Mouse (Mus musculus): ENCODE data around the gene H3f3a.
"Not testable (repeated sequence)": the region's sequence is repeated elsewhere in the genome, so short reads cannot be mapped to it uniquely, and the experiment has no call there.

The H3f3a gene

GRCm38 (mm10) chr1:180813885-180814740, at the start of gene H3f3a:
H3f3a (minus strand) TSS chr1:180813943.
- DNase-seq (ENCODE audit: low spot score in 2 of 2), result no peak

- DNase-seq (ENCODE audit: low spot score in 2 of 2), result no peak
Observed at GRCm38 (mm10) chr1:180860030-180860429, 46.3 kb upstream of the H3f3a start.

- DNase-seq (ENCODE audit: low spot score in 2 of 2), result no peak
Observed at GRCm38 (mm10) chr1:180858763-180859162, 45.0 kb upstream of the H3f3a start.

DNA sequence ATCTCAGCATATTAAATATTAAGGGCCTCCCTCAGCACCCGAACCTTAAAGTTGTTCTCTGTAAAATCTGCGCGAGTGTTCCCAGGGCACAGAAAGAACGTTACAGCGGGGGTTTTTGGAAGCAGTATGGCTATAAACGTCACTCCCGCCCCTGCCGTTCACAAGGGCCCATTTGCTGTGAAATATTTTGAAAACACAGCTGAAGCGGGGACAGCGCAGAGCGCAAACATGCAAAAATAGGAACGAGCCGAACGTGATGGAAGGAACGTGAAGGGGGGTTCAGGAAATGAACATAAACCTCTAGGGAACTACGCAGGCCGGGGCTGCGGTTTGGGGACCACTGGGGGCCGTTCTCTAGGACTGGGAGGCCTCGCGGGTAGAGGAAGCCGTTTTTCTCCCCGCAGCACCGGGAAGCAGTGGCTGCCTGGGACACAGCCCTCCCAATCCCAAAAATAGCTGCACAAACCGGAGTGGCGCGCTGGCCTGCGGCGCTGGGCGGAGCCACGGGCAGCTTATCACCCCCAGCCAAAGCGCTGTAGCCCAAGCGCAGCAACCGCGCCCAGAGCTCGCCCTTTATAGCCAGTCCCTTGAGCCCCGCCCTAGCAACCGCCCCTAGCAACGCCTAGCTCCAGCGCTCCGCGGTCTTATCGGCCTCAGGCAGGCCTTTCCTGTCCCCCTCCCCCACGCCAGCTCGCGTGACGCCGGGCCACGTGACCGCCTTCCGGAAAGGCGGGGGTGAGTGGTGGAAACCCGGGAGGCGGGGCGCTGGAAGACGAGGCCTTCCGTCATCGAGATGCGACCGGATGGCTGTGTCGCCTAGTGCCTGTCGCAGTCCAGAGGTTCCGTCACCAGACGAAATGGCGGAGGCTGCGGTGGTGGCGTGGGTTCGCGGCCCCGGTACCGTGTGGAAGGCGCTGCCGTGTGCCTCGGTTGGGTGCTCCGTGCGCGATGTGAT, 36.9 kb upstream of the H3f3a start, which contains the start of gene Sde2:
Gene Sde2 (plus strand): TSS at position 812 of the 955 bp plus-strand sequence.
- peak; percentile 100 for DNase-seq (ENCODE audit: low spot score in 2 of 2)

DNA sequence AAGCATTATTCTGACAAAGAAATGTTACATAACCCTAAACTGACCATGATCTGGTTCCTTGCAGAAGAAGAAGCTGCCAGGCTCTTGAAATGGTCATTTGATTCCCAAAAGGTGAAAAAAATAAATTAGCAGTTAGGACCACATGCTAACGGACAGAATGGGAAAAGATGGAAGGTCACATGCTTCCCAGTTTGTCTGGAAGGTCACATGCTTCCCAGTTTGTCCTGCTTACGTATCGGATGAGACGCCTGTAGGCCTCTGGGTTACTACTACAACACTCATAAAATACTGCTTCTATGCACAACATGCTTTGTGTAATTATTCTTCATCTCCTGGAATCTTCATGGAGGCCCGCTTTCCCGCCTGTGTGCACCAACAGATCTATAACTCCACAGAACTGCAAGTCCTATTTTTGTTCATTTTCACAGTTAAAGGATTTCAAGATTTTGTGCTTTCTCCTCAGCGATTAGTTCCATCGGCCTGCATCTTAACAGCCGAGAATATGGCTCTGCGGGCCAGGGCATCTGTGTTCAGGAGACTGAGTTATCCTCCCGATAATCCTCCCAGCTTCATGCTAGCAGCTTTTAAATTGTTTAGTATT, 36.1 kb upstream of the H3f3a start:
- DNase-seq (ENCODE audit: low spot score in 2 of 2), result no peak

DNA sequence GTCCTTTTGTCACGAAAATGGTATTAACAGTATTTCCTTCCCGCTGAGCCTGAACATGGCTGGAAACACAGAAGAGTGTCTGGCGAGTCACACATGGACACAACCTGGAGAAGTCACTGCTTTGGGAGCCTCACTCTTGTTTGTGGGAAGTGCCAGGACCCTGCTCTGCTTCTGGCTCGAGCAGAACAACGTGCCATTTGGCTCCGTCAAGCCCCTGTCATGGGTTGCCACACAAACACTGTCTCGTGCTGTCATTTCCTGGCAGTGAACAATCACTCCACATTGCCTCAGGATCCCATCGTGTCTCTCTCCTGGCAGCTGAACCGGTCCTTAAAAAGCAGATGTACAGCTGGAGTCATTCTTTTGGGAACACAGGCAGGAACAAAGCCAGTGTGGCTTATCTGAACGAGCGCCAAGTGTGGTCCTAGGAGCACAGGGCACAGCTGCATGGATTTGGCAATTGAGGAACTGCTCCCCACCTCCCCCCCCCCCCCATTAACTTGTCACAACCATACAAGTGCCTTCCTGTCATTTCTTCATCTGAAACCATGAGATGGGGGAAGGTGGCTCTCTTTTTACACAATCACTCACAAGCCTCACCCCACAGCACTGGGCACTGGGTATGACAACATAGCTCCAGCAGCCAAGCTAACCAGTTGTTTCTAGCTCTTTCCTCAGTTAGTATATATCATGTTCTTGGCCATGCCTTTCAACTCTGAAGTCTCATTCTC, 34.9 kb upstream of the H3f3a start:
- peak; percentile 57 to 79 for DNase-seq (ENCODE audit: low spot score in 2 of 2)

DNA sequence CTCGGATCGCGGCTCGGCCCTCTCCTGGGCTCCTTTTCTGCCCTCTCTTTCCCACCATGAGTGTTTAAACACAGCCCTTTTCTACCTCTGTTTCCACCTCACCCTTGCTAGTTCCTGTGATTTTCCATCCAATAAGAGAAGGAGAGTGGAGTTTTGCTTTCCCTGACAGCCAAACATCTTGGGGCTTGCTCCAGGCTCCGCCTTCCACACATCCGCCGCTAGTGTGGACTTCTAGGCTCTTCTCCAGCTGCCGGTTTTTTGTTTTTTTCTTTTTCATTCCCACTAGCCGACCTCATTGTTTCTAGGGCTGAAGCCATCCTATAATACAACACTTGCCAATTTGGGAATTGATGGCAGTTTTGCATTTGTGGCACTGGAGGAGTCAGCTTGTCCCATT, 34.4 kb upstream of the H3f3a start:
- DNase-seq (ENCODE audit: low spot score in 2 of 2), result peak; percentile 37 to 56

GRCm38 (mm10) chr1:180841561-180842300, 28.0 kb upstream of the H3f3a start:
- DNase-seq (ENCODE audit: low spot score in 2 of 2), result peak in 1 of 2 experiments; percentile 47

- DNase-seq (ENCODE audit: low spot score in 2 of 2), result no peak
Observed at GRCm38 (mm10) chr1:180839201-180839910, 25.6 kb upstream of the H3f3a start.

DNA sequence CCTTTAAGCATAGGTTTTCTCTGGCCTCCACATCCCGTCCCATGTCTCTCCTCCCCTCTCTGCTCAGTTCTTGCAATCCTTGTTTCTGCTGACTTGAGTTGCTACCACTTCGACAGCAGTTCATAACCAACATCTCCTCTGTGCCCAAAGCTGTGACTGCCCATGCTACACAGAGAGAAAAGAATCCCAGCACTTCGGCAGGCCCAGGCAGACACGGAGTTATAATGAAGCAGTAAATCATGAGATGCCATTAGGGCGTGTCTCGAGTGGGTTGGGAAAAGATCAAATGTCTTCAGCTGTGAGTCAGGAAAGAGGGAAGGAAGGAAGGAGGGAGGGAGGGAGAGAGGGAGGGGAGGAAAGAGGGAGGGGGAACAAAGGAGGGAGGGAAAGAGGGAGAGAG, 24.3 kb upstream of the H3f3a start:
- no peak for DNase-seq (ENCODE audit: low spot score in 2 of 2)

GRCm38 (mm10) chr1:180837186-180837585, 23.4 kb upstream of the H3f3a start:
- no peak for DNase-seq (ENCODE audit: low spot score in 2 of 2)

DNA sequence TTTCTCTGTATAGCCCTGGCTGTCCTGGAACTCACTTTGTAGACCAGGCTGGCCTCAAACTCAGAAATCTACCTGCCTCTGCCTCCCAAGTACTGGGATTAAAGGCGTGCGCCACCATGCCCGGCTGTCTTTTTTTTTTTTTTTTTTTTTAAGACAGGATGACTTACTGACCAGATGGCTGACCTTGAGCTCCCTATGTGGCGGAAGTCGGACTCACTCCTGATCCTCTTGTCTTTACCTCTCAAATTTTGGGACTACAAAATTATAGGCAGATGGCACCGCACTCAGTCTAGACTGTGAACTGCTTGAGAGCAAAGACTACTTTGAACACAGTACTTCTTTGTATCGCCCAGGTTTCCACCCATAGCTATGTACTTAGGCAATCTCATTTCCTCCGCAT, 22.7 kb upstream of the H3f3a start:
- not testable (repeated sequence) for DNase-seq (ENCODE audit: low spot score in 2 of 2)

DNA sequence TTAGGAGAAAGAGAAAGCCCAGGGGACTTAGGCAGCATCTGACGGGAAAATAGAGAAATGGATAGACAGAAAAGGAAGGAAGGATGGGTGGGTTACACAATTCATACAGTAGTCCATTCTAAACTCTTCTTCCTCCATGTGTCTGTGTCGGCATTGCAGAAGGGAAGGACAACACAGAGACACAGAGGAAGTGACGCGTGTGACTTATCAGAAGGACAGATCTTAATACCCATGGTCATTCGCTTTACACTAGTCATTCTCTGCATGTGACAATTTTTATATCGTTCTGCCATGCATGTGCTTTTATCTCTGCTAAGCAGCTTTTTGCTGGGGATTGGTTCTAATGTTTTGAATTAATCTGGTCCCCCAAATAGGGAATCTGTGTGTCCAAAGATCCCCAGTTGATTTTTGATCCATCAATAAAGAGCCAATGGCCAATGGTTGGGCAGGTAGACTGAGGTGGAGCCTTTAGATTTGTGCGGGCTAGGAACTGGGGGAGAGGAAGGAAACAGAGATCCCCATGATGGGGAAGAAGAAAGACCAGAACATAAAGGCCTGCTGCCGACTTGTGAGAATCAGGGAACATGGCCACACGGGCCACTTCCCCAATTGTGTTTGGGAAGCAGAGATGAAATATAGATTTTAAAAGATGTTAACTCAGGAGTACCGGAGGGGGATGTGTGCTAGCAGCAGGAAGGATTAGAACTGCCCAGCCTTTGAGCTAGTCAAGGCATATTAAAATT, 21.7 kb upstream of the H3f3a start:
- DNase-seq (ENCODE audit: low spot score in 2 of 2), result peak in 1 of 2 experiments; percentile 22

GRCm38 (mm10) chr1:180830588-180831346, 17.0 kb upstream of the H3f3a start:
- no peak for DNase-seq (ENCODE audit: low spot score in 2 of 2)

DNA sequence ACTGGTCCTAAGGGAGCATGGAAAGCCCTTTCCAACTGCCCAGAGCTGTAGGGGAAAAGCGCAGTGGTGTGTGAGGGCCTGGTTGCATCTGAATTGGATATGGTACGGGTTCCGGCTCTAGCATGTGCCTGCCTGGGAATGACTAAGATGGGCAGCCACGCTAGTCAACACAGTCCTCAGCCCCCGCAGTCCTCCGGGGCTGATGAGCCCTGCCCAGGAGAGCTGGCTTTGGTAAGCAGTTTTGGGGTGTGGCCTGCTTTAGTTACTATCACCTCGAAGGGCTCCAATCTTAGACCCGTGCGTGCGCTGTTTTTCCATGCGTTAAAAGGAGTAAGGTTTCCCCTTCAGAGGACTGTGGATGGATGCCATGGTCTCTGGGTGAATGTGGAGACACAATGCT, 16.4 kb upstream of the H3f3a start:
- no peak for DNase-seq (ENCODE audit: low spot score in 2 of 2)

DNA sequence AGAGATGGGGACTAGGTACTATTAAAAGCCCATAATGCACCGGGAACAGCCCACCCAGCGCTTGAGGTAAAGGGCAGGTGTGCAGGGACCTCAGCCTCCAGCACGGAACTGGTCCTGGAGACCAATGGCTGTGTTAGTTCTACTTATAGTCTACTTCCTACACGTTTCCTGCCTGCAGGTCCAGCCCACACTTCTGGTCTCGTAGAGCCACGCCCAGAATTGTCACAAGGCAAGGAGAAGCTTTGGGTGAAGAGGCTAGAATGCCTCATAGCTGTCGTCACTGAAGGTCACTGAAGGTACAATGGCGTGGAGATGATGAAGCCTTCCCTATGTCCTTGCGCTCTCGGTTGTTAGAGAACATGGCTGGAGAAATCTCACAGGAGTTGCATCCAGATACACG, 16.0 kb upstream of the H3f3a start:
- peak; percentile 41 to 74 for DNase-seq (ENCODE audit: low spot score in 2 of 2)

GRCm38 (mm10) chr1:180826634-180827033, 12.9 kb upstream of the H3f3a start:
- DNase-seq (ENCODE audit: low spot score in 2 of 2), result peak in 1 of 2 experiments; percentile 46

GRCm38 (mm10) chr1:180824721-180825120, 11.0 kb upstream of the H3f3a start:
- peak in 1 of 2 experiments; percentile 47 for DNase-seq (ENCODE audit: low spot score in 2 of 2)
